Mouse (Mus musculus): ENCODE results near the gene 1810013L24Rik.
"Not testable (repeated sequence)": the region's sequence is repeated elsewhere in the genome, so short reads cannot be mapped to it uniquely, and the experiment has no call there.

1810013L24Rik gene

DNA sequence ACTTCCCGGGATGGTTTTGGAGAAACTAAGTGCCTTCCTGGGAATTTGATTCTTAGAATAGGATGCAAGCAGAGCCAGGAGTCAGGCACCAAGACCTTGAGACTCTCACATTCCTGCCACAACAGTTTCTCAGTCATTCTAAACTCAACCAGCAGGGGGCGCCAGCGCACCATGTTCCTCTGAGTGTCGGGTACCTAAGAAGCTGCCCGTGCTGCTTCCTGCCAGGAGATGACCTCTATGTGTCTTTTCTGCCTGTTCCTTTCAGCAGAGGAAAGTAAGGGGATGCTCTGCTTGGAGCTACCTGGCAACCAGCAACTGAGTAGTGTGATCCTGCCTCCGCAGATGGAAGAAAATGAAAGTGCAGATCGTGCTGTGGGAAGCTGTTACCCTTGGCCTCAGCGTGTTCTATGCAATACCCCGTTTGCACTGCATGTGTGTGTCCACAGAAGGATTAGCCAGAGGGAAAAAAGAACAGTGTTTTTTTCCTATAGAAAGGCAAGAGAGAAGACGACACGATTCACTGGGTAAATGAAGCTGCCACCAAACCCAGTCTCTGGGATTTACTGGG, 53.9 kb downstream of the 1810013L24Rik start:
- peak; percentile 54 for DNase-seq (ENCODE audit: extremely low read depth, insufficient read length, low spot score)

DNA sequence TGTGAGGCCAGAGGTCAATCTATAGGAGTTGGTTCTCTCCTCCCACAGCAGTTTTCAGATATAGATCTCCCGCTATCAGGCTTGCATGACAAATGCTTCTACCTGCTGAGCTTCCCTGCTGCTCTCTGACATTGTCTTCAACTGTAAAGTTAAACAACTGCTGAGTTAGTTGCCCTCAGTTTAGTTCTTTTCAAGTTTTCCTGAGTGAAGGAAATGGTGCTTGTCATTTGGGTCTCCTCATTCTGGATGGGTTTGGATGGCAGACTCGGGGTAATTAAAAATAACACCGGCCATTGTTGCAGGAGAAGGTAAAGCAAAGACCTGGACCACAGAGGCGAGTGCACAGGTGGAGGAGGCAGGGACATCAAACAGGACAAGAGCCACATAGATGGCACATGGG, 64.3 kb downstream of the 1810013L24Rik start:
- DNase-seq (ENCODE audit: extremely low read depth, insufficient read length, low spot score), result not testable (repeated sequence)

DNA sequence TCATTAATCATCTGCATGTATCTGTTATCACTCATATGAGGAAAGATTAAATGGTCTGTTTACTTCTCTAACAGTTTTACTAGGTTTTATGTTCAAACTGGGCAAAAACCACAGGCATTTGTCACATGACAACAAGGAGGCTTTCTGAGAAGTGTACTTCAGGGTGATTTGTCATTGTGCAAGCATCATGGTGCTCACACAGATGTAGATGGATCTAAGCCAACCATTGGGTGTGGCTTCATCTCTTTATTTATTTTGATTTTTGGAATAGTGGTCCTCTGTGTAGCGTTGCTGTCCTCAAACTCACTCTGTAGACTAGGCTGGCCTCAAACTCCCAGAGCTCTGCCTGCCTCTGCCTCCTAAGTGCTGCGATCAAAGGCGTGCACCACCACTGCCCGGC, 65.4 kb downstream of the 1810013L24Rik start:
- no peak for DNase-seq (ENCODE audit: extremely low read depth, insufficient read length, low spot score)

DNA sequence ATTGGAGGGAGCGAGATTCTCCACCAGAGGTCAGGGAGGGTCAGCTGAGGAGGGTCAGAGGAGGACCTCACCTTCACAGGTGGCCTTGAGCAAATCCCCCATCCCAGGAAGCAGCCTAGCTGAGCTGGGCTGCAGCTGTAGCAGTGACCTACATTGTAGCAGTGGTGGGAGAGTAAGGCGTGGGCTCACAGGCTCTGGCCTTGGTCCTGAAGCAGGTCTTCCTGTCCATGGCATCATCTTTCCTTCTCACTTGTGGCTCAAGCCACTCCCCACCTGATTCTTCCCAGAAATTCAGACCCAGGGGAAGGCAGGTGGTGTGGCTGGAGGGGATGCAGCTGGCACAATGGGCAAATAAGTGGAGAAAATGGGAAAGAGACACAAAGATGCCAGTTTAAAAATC, 76.2 kb downstream of the 1810013L24Rik start:
- not testable (repeated sequence) for DNase-seq (ENCODE audit: extremely low read depth, insufficient read length, low spot score)

Data from 3134 (cell line).